Mouse (Mus musculus): ENCODE results near the gene Pola1.

GRCm38 (mm10) chrX:93580931-93581330, 51.0 kb downstream of the Pola1 start:
- no peak for TF ChIP-seq CTCF (IDR thresholded peaks at IDR 0.05; ENCODE audit: extremely low read depth, insufficient read depth, insufficient read length, insufficient replicate concordance)
- no peak for TF ChIP-seq POLR2A (IDR thresholded peaks at IDR 0.05; ENCODE audit: low read depth, low read length)
